ENCODE assay signal across 22 mouse cellular contexts in the genomic region with DNA sequence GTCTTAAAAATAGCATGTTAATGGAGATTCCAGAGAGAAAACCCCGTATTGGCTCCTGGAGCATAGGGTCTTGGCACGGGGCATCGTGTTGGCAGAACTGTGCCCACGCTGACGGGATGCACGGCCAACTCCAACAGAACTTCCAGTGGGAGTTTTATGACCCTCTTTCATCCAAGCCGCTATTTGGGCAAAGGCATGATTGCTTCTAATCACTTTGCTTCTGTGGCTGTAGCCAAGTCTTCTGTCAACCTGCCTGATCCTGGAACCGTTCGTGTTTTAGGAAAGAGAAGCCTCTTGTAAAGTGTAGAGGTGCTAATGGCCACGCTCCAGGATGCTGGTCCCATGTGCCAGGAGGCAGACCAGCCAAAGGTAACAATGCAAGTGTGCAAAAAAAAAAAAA.
DNase-seq lines count a peak whose midpoint lies in the region; ATAC-seq and TF ChIP-seq lines count a peak whose summit lies in the region.
"Had no signal": no experiment of that assay in that cellular context is flagged by ENCODE, and none has a peak within 500 bp of the region (broad histone marks: within the 10 kb centered on the region; RNA-seq: fewer than 3 reads in every experiment).

No protein-coding gene starts in this region.

- no peak overlapping the region for H3K4me2 ChIP-seq in forebrain, embryonic 14.5 days (ENCODE audit: low read length)
- no peak overlapping the region for H3K4me2 ChIP-seq in forebrain, embryonic 11.5 days (ENCODE audit: low read depth, low read length, severe bottlenecking)
- no peak overlapping the region for H3K4me2 ChIP-seq in hindbrain, embryonic 16.5 days (ENCODE audit: low read length)
- no peak overlapping the region for H3K4me2 ChIP-seq in hindbrain, embryonic 11.5 days (replicated peaks; ENCODE audit: low read depth, low read length)
- H3K4me2 ChIP-seq: heart, embryonic 11.5 days; heart, embryonic 15.5 days had no signal

- no peaks in the 10 kb centered on the region for H3K36me3 ChIP-seq in forebrain, embryonic 14.5 days (ENCODE audit: control insufficient read depth, insufficient read depth, low read length)
- H3K36me3 ChIP-seq in forebrain, embryonic 11.5 days (ENCODE audit: control insufficient read depth, insufficient read depth, low read length), result no peaks in the 10 kb centered on the region
- H3K36me3 ChIP-seq in hindbrain, embryonic 16.5 days (ENCODE audit: control insufficient read depth, insufficient read depth, low read length), result no peaks in the 10 kb centered on the region
- no peaks in the 10 kb centered on the region for H3K36me3 ChIP-seq in hindbrain, embryonic 11.5 days (ENCODE audit: control insufficient read depth, insufficient read depth, low read length)
- H3K36me3 ChIP-seq: embryonic facial prominence, embryonic 10.5 days; forebrain, embryonic 10.5 days; heart, embryonic 15.5 days had no signal

- peak; percentile 60 for DNase-seq in forebrain, embryonic 14.5 days (ENCODE audit: low spot score)
- no peak for DNase-seq in forebrain, embryonic 11.5 days (ENCODE audit: low spot score)
- no peak for DNase-seq in hindbrain, embryonic 11.5 days (ENCODE audit: low spot score)
- peak; percentile 66 for DNase-seq in left cerebral cortex, postnatal 4 days
- DNase-seq in left cerebral cortex, adult 2 months (ENCODE audit: extremely low spot score in 1 of 2, low spot score in 2 of 2), result no peak
- DNase-seq in fat pad, adult 2 months (ENCODE audit: extremely low read depth, low read depth, low spot score), result peak; percentile 39
- no peak for DNase-seq in urinary bladder, postnatal 4 days (ENCODE audit: low spot score in 2 of 2)
- DNase-seq: adrenal gland, postnatal 14 days; cerebellum, adult 8-10 months; gastrocnemius, postnatal 10 days; heart, adult 2 months; heart, postnatal 14 days; kidney, adult 2 months had no signal

- WGBS in forebrain, embryonic 14.5 days, result 82% methylated on average over 10 of the region's 10 CpGs
- WGBS in forebrain, embryonic 11.5 days, result 94% methylated on average over 10 of the region's 10 CpGs
- WGBS in hindbrain, embryonic 16.5 days, result 78% methylated on average over 10 of the region's 10 CpGs
- WGBS in hindbrain, embryonic 11.5 days, result 94% methylated on average over 10 of the region's 10 CpGs

- no peak overlapping the region for H3K9ac ChIP-seq in forebrain, embryonic 14.5 days (ENCODE audit: low read length)
- H3K9ac ChIP-seq in forebrain, embryonic 11.5 days (ENCODE audit: low read length), result no peak overlapping the region
- no peak overlapping the region for H3K9ac ChIP-seq in hindbrain, embryonic 16.5 days (ENCODE audit: low read depth, low read length)
- H3K9ac ChIP-seq in hindbrain, embryonic 11.5 days (ENCODE audit: low read depth, low read length), result no peak overlapping the region
- H3K9ac ChIP-seq: heart, embryonic 15.5 days had no signal

- H3K27ac ChIP-seq in forebrain, embryonic 14.5 days (ENCODE audit: low read depth, low read length), result no peak overlapping the region
- no peak overlapping the region for H3K27ac ChIP-seq in forebrain, embryonic 11.5 days (ENCODE audit: low read depth, low read length)
- no peak overlapping the region for H3K27ac ChIP-seq in hindbrain, embryonic 16.5 days (ENCODE audit: low read depth, low read length)
- H3K27ac ChIP-seq in hindbrain, embryonic 11.5 days (ENCODE audit: low read depth, low read length), result no peak overlapping the region
- no peak overlapping the region for H3K27ac ChIP-seq in left cerebral cortex, adult 2 months
- H3K27ac ChIP-seq: embryonic facial prominence, embryonic 10.5 days; forebrain, embryonic 10.5 days; heart, adult 2 months; heart, embryonic 15.5 days had no signal

- TF ChIP-seq CTCF in left cerebral cortex, adult 2 months (IDR thresholded peaks at IDR 0.05), result no peak

- H3K9me3 ChIP-seq in forebrain, embryonic 14.5 days (replicated peaks; ENCODE audit: control insufficient read depth, low read length), result no peaks in the 10 kb centered on the region
- no peaks in the 10 kb centered on the region for H3K9me3 ChIP-seq in forebrain, embryonic 11.5 days (ENCODE audit: control insufficient read depth, low read length)
- no peaks in the 10 kb centered on the region for H3K9me3 ChIP-seq in hindbrain, embryonic 16.5 days (ENCODE audit: control insufficient read depth, low read length)
- H3K9me3 ChIP-seq in hindbrain, embryonic 11.5 days (ENCODE audit: control insufficient read depth, low read length), result no peaks in the 10 kb centered on the region
- H3K9me3 ChIP-seq: embryonic facial prominence, embryonic 10.5 days; heart, embryonic 15.5 days had no signal

- intact Hi-C loops in left cerebral cortex, postnatal 4 days (cut with DNase I), result no loop called here
- intact Hi-C loops in left cerebral cortex, adult 2 months (cut with DNase I), result no loop called here

- ATAC-seq in forebrain, embryonic 14.5 days, result no peak
- ATAC-seq in forebrain, embryonic 11.5 days (replicated peaks; ENCODE audit: low FRiP score), result no peak
- peak; percentile 76; the same call in 1 of the 2 replicates for ATAC-seq in hindbrain, embryonic 16.5 days
- ATAC-seq in hindbrain, embryonic 11.5 days (ENCODE audit: low FRiP score), result no peak
- ATAC-seq: activated CD4-positive, CD25-positive, alpha-beta regulatory T cell, adult 4 months; intestine, embryonic 16.5 days; Patski had no signal

- no peaks in the 10 kb centered on the region for H3K4me1 ChIP-seq in forebrain, embryonic 14.5 days (ENCODE audit: control insufficient read depth, insufficient read depth, low read length)
- no peaks in the 10 kb centered on the region for H3K4me1 ChIP-seq in forebrain, embryonic 11.5 days (replicated peaks; ENCODE audit: control insufficient read depth, insufficient read depth, low read length)
- no peaks in the 10 kb centered on the region for H3K4me1 ChIP-seq in hindbrain, embryonic 16.5 days (ENCODE audit: control insufficient read depth, insufficient read depth, low read depth, low read length)
- no peaks in the 10 kb centered on the region for H3K4me1 ChIP-seq in hindbrain, embryonic 11.5 days (replicated peaks; ENCODE audit: control insufficient read depth, insufficient read depth, low read length)
- H3K4me1 ChIP-seq: embryonic facial prominence, embryonic 10.5 days; heart, embryonic 15.5 days had no signal

- no peaks in the 10 kb centered on the region for H3K27me3 ChIP-seq in forebrain, embryonic 14.5 days (replicated peaks; ENCODE audit: control insufficient read depth, insufficient read depth, low read length)
- H3K27me3 ChIP-seq in forebrain, embryonic 11.5 days (ENCODE audit: control insufficient read depth, insufficient read depth, low read length), result no peaks in the 10 kb centered on the region
- no peaks in the 10 kb centered on the region for H3K27me3 ChIP-seq in hindbrain, embryonic 16.5 days (replicated peaks; ENCODE audit: control insufficient read depth, insufficient read depth, low read length)
- no peaks in the 10 kb centered on the region for H3K27me3 ChIP-seq in hindbrain, embryonic 11.5 days (ENCODE audit: control insufficient read depth, insufficient read depth, low read length)
- H3K27me3 ChIP-seq: CH12.LX; heart, embryonic 15.5 days; Patski had no signal

- no peak overlapping the region for H3K4me3 ChIP-seq in forebrain, embryonic 14.5 days (ENCODE audit: low read depth, low read length)
- no peak overlapping the region for H3K4me3 ChIP-seq in forebrain, embryonic 11.5 days (ENCODE audit: low read depth, low read length)
- no peak overlapping the region for H3K4me3 ChIP-seq in hindbrain, embryonic 16.5 days (ENCODE audit: low read length)
- no peak overlapping the region for H3K4me3 ChIP-seq in hindbrain, embryonic 11.5 days (ENCODE audit: low read depth, low read length)
- no peak overlapping the region for H3K4me3 ChIP-seq in left cerebral cortex, adult 2 months
- H3K4me3 ChIP-seq: embryonic facial prominence, embryonic 10.5 days; forebrain, embryonic 10.5 days; heart, adult 2 months; heart, embryonic 15.5 days had no signal

Comparison
In these comparisons a context has a peak if more than half of its experiments do, and no peak if none do; other contexts are left out.
1. DNase-seq: peak in forebrain, embryonic 14.5 days (single experiment), left cerebral cortex, postnatal 4 days (single experiment) and fat pad, adult 2 months (single experiment); none in forebrain, embryonic 11.5 days (single experiment), hindbrain, embryonic 11.5 days (single experiment), left cerebral cortex, adult 2 months (0 of 2) and urinary bladder, postnatal 4 days (0 of 2).